Mouse (Mus musculus) kidney, adult 11 months (tissue): ENCODE measurements at regions not wholly inside any gene's neighbourhood (a gene's known extent, or its start where the extent isn't known, plus 50 kb on each side); places are given as distances from the start of the nearest gene placed in this dataset.

Experiments used
- DNase-seq: peaks from one replicate; pipeline ENCODE4 v3.0.0; 2022

GRCm38 (mm10) chr6:140368354-140369069 lies 55.3 kb upstream of the Plekha5 start:
- DNase-seq, result peak; percentile 27

DNA sequence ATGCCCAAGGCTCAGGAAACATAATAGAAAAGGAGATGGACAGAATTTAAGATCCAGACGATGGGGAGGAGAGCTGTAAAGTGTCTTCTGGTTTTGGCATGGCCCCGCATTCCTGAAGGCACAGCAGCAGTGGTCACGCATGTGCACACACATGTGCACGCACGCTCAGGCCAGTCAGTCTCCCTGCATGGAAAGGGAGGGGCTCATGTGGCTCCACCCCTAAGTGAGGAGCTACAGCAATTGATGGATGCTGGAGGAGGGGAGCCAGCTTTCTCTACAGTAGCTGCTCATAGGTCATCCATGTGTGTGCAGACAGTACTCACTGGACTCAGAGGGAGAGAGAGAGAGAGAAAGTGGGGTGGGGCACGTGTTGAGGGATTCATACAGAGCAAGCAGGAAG lies 56.6 kb upstream of the Plekha5 start:
- no peak for DNase-seq

DNA sequence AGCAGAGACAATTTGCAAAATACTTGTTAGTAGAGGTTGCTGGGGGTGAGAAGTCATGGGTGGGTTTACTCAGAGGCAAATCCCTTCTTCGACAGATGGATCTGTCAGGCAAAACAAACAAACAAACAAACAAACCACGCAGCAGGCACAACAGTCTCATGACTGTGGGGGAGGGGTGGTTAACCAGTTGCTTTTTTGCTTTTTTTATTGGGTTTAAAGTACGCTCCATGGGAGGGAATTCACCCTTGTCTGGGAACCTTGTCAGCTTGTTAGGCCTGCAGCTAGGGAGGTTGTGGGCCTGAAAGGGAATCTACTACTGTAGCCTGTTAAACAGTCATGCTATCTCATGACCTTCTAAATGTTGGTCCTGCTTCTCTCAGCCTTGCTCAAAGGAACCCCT lies 57.1 kb upstream of the Plekha5 start:
- peak; percentile 26 for DNase-seq

GRCm38 (mm10) chr6:140360996-140361395 lies 62.9 kb upstream of the Plekha5 start:
- DNase-seq, result no peak

GRCm38 (mm10) chr6:140357901-140358300 lies 66.0 kb upstream of the Plekha5 start:
- DNase-seq, result no peak

DNA sequence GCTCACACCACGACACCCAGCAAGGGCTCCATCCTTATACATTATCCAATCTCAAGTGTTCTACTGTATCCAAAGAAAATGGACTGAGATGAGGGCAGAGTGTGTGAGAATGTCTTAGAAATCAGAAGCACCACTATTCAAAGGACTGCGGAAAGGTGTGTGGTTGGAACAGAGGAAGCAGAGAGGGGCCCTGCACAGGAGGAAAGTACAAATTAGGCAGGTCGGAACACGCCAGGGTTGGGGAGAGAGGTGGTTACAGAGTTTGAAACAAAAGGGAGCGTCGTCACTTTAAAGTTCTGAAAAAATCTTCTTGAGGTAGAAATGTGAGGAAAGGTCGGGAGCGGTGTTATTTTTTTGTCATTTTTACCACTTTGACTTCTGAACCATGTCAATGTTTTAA lies 66.6 kb upstream of the Plekha5 start:
- DNase-seq, result no peak

GRCm38 (mm10) chr6:140354082-140354481 lies 69.8 kb upstream of the Plekha5 start:
- no peak for DNase-seq

DNA sequence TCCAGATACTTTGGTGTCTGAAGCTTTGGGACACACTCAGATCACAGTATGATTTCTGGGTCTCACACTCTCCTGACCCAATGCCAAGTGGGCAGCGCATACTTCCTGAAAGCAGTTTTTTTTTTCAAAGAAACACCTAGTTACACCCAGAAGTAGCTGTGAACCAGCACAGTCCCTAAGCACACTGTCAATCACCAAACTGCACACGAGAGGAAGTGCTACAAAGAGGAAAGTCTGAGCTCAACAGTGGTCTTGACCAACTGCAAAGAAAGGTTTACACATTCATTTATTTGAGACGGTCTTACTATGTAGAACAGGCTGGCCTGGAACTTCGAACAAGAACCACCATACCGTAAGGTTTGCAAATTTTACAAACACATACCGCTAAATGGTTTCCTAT lies 70.2 kb upstream of the Plekha5 start:
- DNase-seq, result no peak

GRCm38 (mm10) chr6:140351365-140352095 lies 72.3 kb upstream of the Plekha5 start:
- DNase-seq, result no peak

- DNase-seq, result no peak
These were observed 75.3 kb upstream of the Plekha5 start for GRCm38 (mm10) chr6:140348578-140348977.

GRCm38 (mm10) chr6:140346929-140347328 lies 76.9 kb upstream of the Plekha5 start:
- no peak for DNase-seq

DNA sequence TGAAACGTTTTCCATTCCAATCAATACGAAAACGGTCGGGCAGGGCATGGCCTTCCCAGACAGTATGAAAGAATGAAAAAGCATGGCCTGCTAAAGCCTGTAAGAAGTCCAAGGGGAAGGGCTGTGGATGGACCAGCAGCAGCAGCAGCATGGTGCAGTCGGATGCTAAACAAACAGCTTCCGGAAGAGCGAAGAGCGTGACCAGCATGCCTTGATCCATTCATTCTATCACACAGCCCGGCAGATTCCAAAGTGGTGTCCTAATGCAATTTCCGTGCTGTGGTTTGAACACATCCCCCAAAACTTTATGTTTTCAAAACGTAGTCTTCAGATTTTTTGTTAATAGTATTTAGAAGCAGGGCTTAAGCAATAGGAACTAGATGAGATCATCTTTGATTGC lies 80.2 kb upstream of the Plekha5 start:
- DNase-seq, result no peak

DNA sequence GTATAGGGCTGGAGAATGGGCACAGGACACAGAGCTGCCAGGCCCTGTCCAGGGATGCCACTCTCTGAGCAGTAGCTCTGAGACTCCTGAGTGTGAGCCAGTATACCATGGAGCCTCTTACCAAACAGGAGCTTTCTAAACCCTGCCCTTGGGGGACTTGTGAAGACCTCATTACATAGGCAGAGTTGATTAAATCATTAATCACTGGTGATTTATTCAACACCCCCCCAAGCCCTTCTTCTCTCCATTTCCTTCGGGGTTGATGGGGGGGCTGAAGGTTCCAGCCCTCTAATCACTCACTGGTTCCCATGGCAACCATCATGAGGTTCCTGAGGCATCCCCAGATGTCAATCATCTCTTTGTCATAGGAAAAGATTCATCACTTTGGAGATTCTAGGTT lies 81.0 kb upstream of the Plekha5 start:
- DNase-seq, result no peak

GRCm38 (mm10) chr6:140339731-140340130 lies 84.1 kb upstream of the Plekha5 start:
- no peak for DNase-seq

DNA sequence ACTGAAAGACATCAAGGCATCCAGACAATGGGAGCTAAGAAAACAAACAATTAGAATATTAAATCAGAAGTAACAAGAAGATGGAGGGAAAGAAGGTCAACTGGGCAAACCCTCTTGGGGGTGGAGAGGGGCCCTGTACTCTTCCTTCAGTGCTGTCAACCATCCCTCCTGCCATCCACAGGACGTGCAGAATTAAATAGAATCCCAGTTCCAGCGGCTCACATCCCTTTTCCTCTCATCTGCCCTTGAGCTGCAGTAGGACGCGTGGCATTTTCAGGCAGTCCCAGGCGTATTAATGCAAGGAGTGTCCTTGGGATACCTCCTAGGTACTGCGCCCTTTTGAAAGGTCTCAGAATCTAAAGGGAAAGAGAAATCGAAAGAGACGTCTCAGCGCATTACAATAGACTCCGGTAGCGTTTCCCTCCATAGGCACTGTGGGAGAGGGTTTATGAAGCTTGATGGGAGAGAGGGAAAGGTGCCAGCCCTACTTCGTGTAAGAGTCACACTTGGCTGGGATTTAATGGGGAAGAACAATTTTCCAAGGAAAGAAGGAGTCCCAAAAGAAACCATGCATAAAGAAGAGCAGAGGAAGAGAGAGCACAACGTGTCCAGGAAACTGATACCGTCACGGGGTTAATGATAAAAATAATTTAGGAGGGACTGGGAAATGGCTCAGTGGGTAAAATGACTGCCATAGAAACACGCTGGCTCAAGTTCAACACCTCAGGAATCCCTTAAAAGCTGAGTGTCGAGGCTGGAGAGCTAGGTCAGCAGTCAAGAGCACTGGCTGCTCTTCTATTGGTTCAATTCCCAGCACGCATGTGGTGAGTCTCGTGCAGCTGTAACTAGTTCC lies 85.7 kb upstream of the Plekha5 start:
- DNase-seq, result peak; percentile 54

DNA sequence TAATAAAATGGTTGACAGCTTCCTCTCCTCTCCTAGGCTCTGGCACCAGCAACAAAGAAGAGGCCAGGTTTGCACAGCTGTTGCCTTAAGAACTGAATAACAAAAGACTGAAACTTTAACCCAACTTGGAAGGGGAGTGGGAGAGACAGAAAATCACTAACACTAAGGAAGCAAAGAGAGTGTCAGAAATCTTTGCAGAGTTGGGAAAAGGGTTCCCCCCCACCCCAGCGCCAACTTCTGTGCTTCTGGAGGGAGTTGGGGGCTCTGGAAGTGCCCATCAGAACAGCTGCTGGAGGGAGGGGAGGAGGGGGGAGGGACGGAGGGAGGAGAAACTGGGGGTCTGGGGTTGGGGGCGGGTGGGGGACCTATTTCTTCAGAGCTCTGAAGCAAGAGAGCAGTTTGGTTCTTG lies 86.8 kb upstream of the Plekha5 start:
- DNase-seq, result no peak

GRCm38 (mm10) chr6:140336414-140336941 lies 87.4 kb upstream of the Plekha5 start:
- DNase-seq, result no peak

GRCm38 (mm10) chr6:140333397-140333796 lies 90.5 kb upstream of the Plekha5 start:
- no peak for DNase-seq

DNA sequence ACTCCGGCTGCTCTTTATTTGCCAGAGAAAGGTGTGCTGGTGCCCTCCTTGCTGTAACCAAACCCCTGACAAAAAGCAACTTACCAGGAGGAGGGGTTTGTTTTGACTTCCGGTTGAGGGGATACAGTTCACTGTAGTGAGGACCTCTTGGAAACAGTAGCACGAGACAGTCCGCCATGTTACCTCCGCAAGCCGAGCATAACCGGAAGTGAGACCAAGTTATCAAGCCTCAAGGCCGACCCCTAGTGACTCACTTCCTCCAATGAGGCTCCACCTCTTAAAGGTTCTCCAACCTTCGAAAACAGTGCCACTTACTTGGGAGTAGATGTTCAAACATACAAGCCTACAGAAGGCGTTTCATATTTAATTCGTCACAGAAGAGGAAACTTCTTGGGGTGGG lies 115.2 kb upstream of the Plekha5 start:
- DNase-seq, result no peak

DNA sequence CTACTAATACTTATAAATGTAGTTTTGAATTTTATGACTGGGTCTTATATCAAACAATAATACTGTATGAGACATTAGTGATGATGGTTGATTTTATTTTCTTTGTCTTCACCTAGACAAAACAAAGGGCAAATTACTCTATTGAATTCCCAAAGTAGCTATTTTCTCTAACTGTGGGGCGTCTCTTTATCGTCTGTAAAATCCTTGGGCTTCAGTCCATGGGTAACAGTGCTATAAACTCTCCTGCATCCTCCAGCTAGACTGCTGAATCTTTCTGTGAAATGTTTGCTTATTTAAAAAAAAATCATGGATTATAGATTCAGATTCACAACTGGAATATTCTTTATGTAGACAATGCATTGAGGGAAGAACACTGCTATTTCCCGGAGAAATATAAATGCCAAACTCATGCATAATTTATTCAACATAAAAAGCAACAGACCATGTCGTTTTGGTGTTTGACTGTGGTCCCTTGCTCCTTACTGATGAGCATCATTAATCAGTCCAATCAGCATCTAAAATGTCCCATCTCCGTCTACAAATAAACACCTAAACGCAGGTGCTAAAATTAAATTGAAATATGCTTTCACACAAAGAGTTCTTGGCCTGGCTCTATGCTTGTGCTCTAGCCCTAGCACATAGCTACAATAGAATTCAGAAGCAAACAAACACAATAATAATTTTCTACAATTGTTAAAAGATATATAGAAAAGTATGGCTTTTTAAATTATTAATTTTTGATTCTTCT lies 116.9 kb upstream of the Plekha5 start:
- DNase-seq, result no peak

- DNase-seq, result no peak
These were observed 119.7 kb upstream of the Plekha5 start for GRCm38 (mm10) chr6:140304105-140304504.

GRCm38 (mm10) chr6:140300470-140301145 lies 123.2 kb upstream of the Plekha5 start:
- peak; percentile 87 for DNase-seq
